Mouse (Mus musculus): ENCODE results near the gene Pbxip1.

DNA sequence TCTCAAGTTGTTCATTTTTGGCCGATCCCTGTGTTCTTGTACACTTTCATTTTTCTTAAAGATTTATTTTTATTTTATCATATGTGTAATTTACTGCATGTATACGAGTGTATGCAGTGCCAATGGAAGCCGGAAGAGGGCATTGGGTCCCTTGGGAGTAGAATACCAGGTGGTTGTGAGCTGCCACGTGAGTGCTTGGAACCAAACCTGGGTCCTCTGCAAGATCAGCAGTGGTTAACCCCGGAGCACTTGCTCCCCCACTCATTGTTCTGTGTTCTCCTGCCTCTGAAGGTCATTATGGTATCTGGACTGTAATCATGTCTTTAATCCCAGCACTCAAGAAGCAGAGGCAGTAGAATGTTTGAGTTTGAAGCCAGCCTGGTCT is 11.4 kb upstream of the Pbxip1 start:
- TF ChIP-seq ZNF384 (IDR thresholded peaks at IDR 0.05; ENCODE audit: low read depth, low read length) (no peak), MAFK (IDR thresholded peaks at IDR 0.05; ENCODE audit: insufficient read depth, low read depth, low read length) (no peak), CHD2 (IDR thresholded peaks at IDR 0.05; ENCODE audit: low read depth, low read length) (no peak), HCFC1 (IDR thresholded peaks at IDR 0.05; ENCODE audit: borderline replicate concordance, insufficient read depth, low read length) (no peak)

Data from ES-E14 (cell line).